Mouse (Mus musculus): ENCODE results near the gene Cisd1. TPM values are rescaled to one million over a fixed set of nuclear protein-coding genes. Genes with fewer than 3 reads are reported as not detected.
"Not testable (repeated sequence)": the region's sequence is repeated elsewhere in the genome, so short reads cannot be mapped to it uniquely, and the experiment has no call there.

Cisd1 gene
- polyA plus RNA-seq (2014; fragmentation: Nextera tagmentation; extraction: Ambion mirVana) = 259 and 279 TPM in 2 replicates

DNA sequence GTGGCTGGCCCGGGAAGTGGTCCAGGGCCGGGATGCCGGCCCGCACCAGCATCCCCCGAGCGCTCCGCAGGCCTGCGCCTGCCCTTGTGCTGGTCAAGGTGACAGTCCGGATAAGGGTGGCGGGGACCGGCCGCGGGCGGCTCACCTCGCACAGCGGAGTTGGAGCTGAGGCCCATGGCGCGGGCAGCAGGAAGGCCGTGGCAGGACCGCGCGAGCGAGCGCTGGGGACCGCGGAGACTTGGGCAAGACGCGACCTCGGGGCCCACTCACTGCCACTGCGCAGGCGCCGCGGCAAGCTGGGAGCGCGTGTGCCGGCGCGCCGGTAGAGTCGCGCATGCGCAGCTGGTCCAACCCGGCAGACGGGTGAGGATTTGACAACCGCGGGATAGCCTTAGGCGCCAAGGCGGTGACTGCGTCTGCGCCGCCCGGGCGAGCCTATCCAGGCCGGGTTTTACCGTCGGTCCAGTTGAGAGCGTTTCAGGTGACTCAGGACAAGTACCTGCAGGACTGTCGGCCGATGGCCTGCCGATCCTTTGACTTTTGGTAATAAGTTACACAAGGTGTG, at the start of gene Cisd1:
Cisd1 (minus strand) TSS at position 376 of the 565 bp plus-strand sequence.
- Histone ChIP-seq H3K27ac (ENCODE audit: low read depth, low read length) (no peak within 1 kb of the TSS; the same call in 1 of the 2 replicates), H3K9me3 (replicated peaks; ENCODE audit: control insufficient read depth, low read length) (no peaks in the 10 kb centered on the region), H3K36me3 (ENCODE audit: control insufficient read depth, insufficient read depth, low read length) (no peaks in the 10 kb centered on the region), H3K9ac (ENCODE audit: low read length) (peak within 1 kb of the TSS; percentile 91), H3K4me2 (ENCODE audit: low read length) (peak within 1 kb of the TSS; percentile 80), H3K27me3 (replicated peaks; ENCODE audit: control insufficient read depth, insufficient read depth, low read length) (no peaks in the 10 kb centered on the region), H3K4me3 (ENCODE audit: low read depth, low read length) (peak within 1 kb of the TSS; percentile 85), H3K4me1 (ENCODE audit: control insufficient read depth, insufficient read depth, low read length) (peaks cover 24% of the 10 kb centered on the region)
- peak; percentile 97 for DNase-seq (ENCODE audit: low spot score)
- under 1% methylated on average over 60 of the region's 60 CpGs for WGBS
- ATAC-seq = peak; percentile 84

DNA sequence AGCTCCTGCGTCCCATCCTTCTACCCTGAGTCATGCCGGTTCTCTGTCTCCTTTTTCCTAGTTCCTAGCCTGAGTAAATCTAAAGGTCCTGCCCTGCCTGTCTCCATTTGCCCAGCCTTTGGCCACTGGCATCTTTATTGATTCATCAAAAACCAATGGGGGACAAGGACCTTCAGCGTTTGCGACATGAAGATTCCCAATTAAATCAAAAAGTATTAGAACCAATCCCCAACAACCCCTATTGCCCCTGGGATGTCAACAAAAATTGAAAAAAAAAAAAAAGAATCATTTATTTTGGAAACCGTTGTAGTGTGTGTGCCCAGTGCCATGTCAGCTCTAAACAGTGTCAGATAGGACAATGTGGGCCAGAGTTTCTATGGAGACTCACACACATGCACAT, 44.6 kb upstream of the Cisd1 start:
- Histone ChIP-seq H3K27ac (ENCODE audit: low read depth, low read length) (no peak overlapping the region), H3K4me2 (ENCODE audit: low read length) (no peak overlapping the region), H3K4me1 (ENCODE audit: control insufficient read depth, insufficient read depth, low read length) (no peaks in the 10 kb centered on the region), H3K4me3 (ENCODE audit: low read depth, low read length) (no peak overlapping the region), H3K9me3 (replicated peaks; ENCODE audit: control insufficient read depth, low read length) (0 out of 2 replicates have a peak, but pooled peaks cover 2% of the 10 kb centered on the region), H3K9ac (ENCODE audit: low read length) (no peak overlapping the region), H3K36me3 (ENCODE audit: control insufficient read depth, insufficient read depth, low read length) (no peaks in the 10 kb centered on the region), H3K27me3 (replicated peaks; ENCODE audit: control insufficient read depth, insufficient read depth, low read length) (no peaks in the 10 kb centered on the region)
- ATAC-seq (no peak), DNase-seq (ENCODE audit: low spot score) (no peak)
- 93% methylated on average over 5 of the region's 5 CpGs for WGBS

DNA sequence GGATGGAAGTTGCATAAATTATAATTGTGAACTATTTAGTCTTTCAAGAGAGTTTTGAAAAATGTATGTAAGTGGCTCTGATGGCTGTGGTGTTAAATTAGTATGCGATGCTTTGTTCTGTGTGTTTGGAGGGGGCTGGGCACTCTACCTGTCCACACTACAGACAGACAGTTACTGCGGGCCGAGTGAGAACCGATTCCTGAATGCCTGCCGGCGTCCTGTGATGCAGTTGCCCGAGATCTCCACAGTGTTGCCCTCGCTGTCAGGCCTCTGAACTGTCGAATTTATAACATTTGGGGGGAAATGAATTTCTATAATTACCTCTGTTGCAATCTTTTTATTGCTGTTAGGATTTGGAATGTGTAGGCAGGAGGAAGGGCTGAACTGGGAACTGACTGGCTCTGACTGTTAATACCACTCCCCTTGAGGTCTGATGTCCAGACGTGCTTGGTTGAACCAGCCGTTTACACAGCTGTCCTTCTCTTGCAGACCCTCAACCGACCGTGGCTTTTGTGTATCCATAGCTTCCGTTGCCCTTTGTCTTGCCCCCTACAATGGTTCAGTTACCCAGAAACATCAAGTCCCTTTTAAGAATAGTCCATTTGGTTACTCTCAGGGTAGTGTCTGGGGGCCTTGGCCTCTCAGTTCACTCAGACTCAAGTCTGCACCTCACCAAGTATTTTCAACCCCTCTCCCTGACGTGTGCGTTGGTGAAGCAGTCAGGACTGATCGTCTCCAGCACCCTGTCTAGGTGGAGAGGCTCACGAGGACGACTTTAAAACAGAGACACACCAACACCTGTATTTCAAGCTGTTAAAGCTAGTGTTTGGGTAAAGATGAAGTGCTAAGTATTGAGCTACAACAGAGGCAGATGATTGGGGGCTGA, 39.6 kb upstream of the Cisd1 start:
- Histone ChIP-seq H3K4me1 (ENCODE audit: control insufficient read depth, insufficient read depth, low read length) (no peaks in the 10 kb centered on the region), H3K36me3 (ENCODE audit: control insufficient read depth, insufficient read depth, low read length) (peaks cover 13% of the 10 kb centered on the region), H3K27ac (ENCODE audit: low read depth, low read length) (no peak overlapping the region), H3K4me3 (ENCODE audit: low read depth, low read length) (no peak overlapping the region), H3K4me2 (ENCODE audit: low read length) (no peak overlapping the region), H3K27me3 (replicated peaks; ENCODE audit: control insufficient read depth, insufficient read depth, low read length) (no peaks in the 10 kb centered on the region), H3K9me3 (replicated peaks; ENCODE audit: control insufficient read depth, low read length) (no peaks in the 10 kb centered on the region), H3K9ac (ENCODE audit: low read length) (no peak overlapping the region)
- 83% methylated on average over 19 of the region's 19 CpGs for WGBS
- no peak for DNase-seq (ENCODE audit: low spot score)
- ATAC-seq = no peak

DNA sequence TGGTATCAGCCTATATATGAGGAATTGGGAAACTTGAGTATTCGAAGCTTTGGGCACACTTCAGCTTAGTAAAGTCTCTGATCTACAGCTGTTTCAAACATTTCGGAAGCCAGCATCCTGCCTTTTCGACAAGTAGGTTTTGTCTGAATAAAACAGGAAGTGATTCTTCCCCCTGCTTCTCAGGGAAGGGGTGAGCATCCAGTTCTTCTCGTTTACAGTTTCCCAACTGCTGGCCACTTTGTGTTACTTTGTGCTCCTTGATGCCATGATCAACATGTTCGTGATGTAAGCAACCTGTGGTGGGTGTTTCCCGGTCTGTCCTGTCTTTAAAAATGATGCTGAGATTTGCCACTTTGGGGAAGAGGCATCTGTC, 38.8 kb upstream of the Cisd1 start:
- 91% methylated on average over 6 of the region's 6 CpGs for WGBS
- not testable (repeated sequence) for H3K4me2 ChIP-seq (ENCODE audit: low read length); H3K27ac ChIP-seq (ENCODE audit: low read depth, low read length); H3K27me3 ChIP-seq (replicated peaks; ENCODE audit: control insufficient read depth, insufficient read depth, low read length); H3K9me3 ChIP-seq (replicated peaks; ENCODE audit: control insufficient read depth, low read length); H3K4me1 ChIP-seq (ENCODE audit: control insufficient read depth, insufficient read depth, low read length); H3K4me3 ChIP-seq (ENCODE audit: low read depth, low read length); DNase-seq (ENCODE audit: low spot score); H3K9ac ChIP-seq (ENCODE audit: low read length); ATAC-seq
- peaks cover 19% of the 10 kb centered on the region for H3K36me3 ChIP-seq (ENCODE audit: control insufficient read depth, insufficient read depth, low read length)

DNA sequence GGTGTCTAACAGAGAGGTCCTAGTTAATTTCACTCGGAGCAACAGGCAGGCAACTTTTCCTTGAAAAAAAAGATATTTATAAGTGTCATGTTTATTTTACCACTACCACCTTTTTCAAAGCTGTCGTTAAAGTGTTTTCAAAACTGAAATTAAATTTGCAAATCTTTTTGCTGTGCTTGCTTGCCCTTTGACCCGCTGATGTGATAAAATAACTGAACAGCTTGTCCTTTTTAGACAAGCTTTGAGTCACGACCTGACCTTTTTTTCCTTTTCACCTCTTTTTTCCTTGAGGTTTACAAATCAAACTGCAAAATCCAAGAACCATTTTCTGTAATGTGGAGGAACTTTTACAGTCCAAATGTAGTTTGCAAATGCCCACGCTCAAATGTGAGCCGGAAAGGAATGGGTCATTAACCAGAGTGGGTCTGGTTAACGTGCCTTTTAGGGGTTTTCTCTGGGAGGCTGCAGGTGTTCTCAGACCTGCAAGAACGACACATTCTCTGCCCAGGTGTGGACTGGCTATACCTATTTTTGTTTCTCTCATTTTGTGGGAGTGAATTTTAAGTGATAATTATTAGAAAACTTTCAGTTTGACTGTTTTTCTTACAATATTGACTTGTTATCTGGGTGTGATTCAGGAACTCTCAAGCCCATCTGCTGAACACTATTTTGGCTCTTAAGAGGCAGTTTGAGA, 38.3 kb upstream of the Cisd1 start:
- H3K9ac ChIP-seq (ENCODE audit: low read length) = no peak overlapping the region
- H3K4me3 ChIP-seq (ENCODE audit: low read depth, low read length) = no peak overlapping the region
- peaks cover 20% of the 10 kb centered on the region for H3K36me3 ChIP-seq (ENCODE audit: control insufficient read depth, insufficient read depth, low read length)
- H3K27me3 ChIP-seq (replicated peaks; ENCODE audit: control insufficient read depth, insufficient read depth, low read length) = no peaks in the 10 kb centered on the region
- WGBS = 90% methylated on average over 8 of the region's 8 CpGs
- DNase-seq (ENCODE audit: low spot score) (no peak), ATAC-seq (no peak)
- no peaks in the 10 kb centered on the region for H3K9me3 ChIP-seq (replicated peaks; ENCODE audit: control insufficient read depth, low read length)
- no peak overlapping the region for H3K27ac ChIP-seq (ENCODE audit: low read depth, low read length)
- no peaks in the 10 kb centered on the region for H3K4me1 ChIP-seq (ENCODE audit: control insufficient read depth, insufficient read depth, low read length)
- H3K4me2 ChIP-seq (ENCODE audit: low read length) = no peak overlapping the region

DNA sequence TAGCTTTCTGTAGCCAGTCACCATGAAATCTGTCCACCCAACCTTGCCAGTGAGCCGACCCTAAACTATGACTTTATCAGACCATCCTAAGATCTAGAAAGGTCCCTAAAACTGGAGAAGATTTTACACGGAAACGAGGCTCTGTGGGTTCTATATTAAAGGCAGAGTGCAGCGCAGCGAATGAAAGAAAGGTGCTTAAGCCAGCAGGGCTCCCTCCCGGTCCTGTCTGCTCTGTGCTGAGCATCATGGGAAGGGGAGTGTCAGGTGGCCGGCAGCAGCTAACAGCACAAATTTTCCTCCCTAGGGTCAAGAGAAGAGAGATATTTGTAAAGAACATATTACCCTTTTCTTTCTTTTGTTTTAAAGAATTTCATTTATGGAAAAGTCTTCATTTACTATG, 37.4 kb upstream of the Cisd1 start:
- Histone ChIP-seq H3K4me1 (ENCODE audit: control insufficient read depth, insufficient read depth, low read length) (no peaks in the 10 kb centered on the region), H3K9ac (ENCODE audit: low read length) (no peak overlapping the region), H3K4me3 (ENCODE audit: low read depth, low read length) (no peak overlapping the region), H3K9me3 (replicated peaks; ENCODE audit: control insufficient read depth, low read length) (no peaks in the 10 kb centered on the region), H3K27me3 (replicated peaks; ENCODE audit: control insufficient read depth, insufficient read depth, low read length) (no peaks in the 10 kb centered on the region), H3K27ac (ENCODE audit: low read depth, low read length) (no peak overlapping the region), H3K36me3 (ENCODE audit: control insufficient read depth, insufficient read depth, low read length) (peaks cover 24% of the 10 kb centered on the region), H3K4me2 (ENCODE audit: low read length) (no peak overlapping the region)
- DNase-seq (ENCODE audit: low spot score) (no peak), ATAC-seq (no peak)
- WGBS = 81% methylated on average over 7 of the region's 7 CpGs

DNA sequence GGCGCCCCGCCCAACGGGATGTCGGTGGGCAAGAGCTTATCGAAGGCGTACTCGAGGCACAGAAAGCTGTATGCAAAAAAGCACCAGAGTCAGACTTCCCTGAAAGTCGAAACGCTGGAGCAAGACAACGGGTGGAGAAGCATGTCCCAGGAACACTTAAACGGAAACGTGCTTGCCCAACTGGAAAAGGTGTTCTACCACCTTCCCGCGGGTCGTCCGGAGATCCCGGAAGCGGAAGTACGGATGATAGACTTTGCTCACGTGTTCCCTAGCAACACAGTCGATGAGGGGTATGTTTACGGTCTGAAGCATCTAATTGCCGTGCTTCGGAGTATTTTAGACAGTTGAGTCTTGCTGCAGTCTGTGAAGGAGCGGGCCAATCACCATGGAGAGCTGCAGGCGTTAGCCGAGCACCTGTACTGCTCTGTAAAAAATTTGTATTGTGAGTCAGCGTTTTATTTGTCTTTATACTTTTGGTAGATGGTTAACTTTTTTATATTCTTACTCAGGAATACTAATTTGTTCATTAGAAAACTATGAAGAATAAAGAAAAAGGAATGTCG, 36.8 kb upstream of the Cisd1 start:
- Histone ChIP-seq H3K36me3 (ENCODE audit: control insufficient read depth, insufficient read depth, low read length) (peaks cover 30% of the 10 kb centered on the region), H3K9ac (ENCODE audit: low read length) (no peak overlapping the region), H3K27ac (ENCODE audit: low read depth, low read length) (no peak overlapping the region), H3K27me3 (replicated peaks; ENCODE audit: control insufficient read depth, insufficient read depth, low read length) (no peaks in the 10 kb centered on the region), H3K4me1 (ENCODE audit: control insufficient read depth, insufficient read depth, low read length) (no peaks in the 10 kb centered on the region), H3K4me2 (ENCODE audit: low read length) (no peak overlapping the region), H3K4me3 (ENCODE audit: low read depth, low read length) (no peak overlapping the region), H3K9me3 (replicated peaks; ENCODE audit: control insufficient read depth, low read length) (no peaks in the 10 kb centered on the region)
- DNase-seq (ENCODE audit: low spot score) = no peak
- 94% methylated on average over 29 of the region's 29 CpGs for WGBS
- ATAC-seq = no peak

- no peak overlapping the region for H3K4me3 ChIP-seq (ENCODE audit: low read depth, low read length)
- no peaks in the 10 kb centered on the region for H3K27me3 ChIP-seq (replicated peaks; ENCODE audit: control insufficient read depth, insufficient read depth, low read length)
- H3K4me1 ChIP-seq (ENCODE audit: control insufficient read depth, insufficient read depth, low read length) = no peaks in the 10 kb centered on the region
- H3K9me3 ChIP-seq (replicated peaks; ENCODE audit: control insufficient read depth, low read length) = no peaks in the 10 kb centered on the region
- no peak for DNase-seq (ENCODE audit: low spot score)
- 96% methylated on average over 7 of the region's 7 CpGs for WGBS
- ATAC-seq = no peak
- no peak overlapping the region for H3K27ac ChIP-seq (ENCODE audit: low read depth, low read length)
- peaks cover 36% of the 10 kb centered on the region for H3K36me3 ChIP-seq (ENCODE audit: control insufficient read depth, insufficient read depth, low read length)
- H3K4me2 ChIP-seq (ENCODE audit: low read length) = no peak overlapping the region
- H3K9ac ChIP-seq (ENCODE audit: low read length) = no peak overlapping the region
These were observed 35.7 kb upstream of the Cisd1 start for GRCm38 (mm10) chr10:71380406-71380805.

Data from forebrain, embryonic 14.5 days (tissue).